Mouse (Mus musculus): ENCODE results near the gene Cd300ld5. TPM values are rescaled to one million over a fixed set of nuclear protein-coding genes. Genes with fewer than 3 reads are reported as not detected.

The Cd300ld5 gene
- polyA plus RNA-seq, 1 experiment from 2014 or later, result not detected

DNA sequence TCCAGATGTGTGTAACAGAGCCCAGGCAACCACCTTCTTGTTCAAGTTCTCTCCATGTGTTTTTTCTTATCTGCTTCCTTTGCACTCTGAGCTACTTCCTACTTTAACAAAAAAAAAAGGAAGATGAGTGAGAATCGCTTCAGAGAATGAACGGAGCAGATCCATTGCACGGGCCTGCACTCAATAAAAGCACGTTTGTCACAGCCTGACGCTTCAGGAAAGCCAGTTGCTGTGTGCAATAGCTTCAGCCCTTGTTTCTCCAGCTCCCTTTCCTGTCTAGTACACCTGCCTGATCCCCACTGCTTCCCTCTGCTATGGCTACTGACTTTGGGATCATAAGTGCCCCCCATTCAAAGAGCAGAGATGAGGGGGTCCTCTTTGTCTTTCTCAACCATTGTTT lies 24.5 kb upstream of the Cd300ld5 start, which contains the start of gene Cd300e:
Gene Cd300e (minus strand): TSS at position 101 of the 400 bp plus-strand sequence.
- 52% methylated on average over 5 of the region's 5 CpGs for WGBS
- H3K27ac ChIP-seq (replicated peaks; ENCODE audit: low read depth, low read length), result no peak within 1 kb of the TSS
- DNase-seq (ENCODE audit: low spot score), result no peak
- no peaks in the 10 kb centered on the region for H3K27me3 ChIP-seq (ENCODE audit: control insufficient read depth, insufficient read depth, low read length)
- H3K9ac ChIP-seq (replicated peaks; ENCODE audit: low read length), result no peak within 1 kb of the TSS
- ATAC-seq (replicated peaks; ENCODE audit: insufficient number of reproducible peaks, low FRiP score, low TSS enrichment, low read depth), result no peak
- no peaks in the 10 kb centered on the region for H3K4me1 ChIP-seq (ENCODE audit: control insufficient read depth, insufficient read depth, low read length)
- H3K4me2 ChIP-seq (ENCODE audit: low read depth, low read length), result no peak within 1 kb of the TSS
- H3K4me3 ChIP-seq (ENCODE audit: low read depth, low read length), result no peak within 1 kb of the TSS
- no peaks in the 10 kb centered on the region for H3K9me3 ChIP-seq (replicated peaks; ENCODE audit: control insufficient read depth, low read length)
- H3K36me3 ChIP-seq (replicated peaks; ENCODE audit: control insufficient read depth, insufficient read depth, low read depth, low read length), result no peaks in the 10 kb centered on the region

DNA sequence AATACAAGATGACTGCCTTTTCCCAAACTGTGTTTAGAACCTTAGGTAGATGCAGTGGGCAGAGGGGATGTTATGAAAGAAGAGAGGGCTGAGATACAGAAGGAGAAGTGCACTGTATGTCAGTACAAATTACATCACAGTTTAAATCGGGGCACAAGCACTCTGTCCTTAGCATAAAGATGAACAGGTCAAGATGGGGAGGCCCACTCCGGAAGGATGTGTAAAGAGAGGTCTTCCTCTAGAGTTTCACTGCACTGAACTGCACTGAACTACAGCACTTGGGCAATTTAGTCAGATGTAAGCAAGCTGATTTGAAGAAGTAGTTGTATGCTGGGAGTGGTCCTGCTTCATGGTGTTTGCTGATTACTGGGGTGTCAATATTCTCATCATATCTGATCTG lies 22.2 kb upstream of the Cd300ld5 start:
- no peak overlapping the region for H3K27ac ChIP-seq (replicated peaks; ENCODE audit: low read depth, low read length)
- ATAC-seq (replicated peaks; ENCODE audit: insufficient number of reproducible peaks, low FRiP score, low TSS enrichment, low read depth) (no peak), DNase-seq (ENCODE audit: low spot score) (no peak)
- H3K4me3 ChIP-seq (ENCODE audit: low read depth, low read length), result no peak overlapping the region
- H3K9me3 ChIP-seq (replicated peaks; ENCODE audit: control insufficient read depth, low read length), result no peaks in the 10 kb centered on the region
- no peaks in the 10 kb centered on the region for H3K27me3 ChIP-seq (ENCODE audit: control insufficient read depth, insufficient read depth, low read length)
- H3K4me2 ChIP-seq (ENCODE audit: low read depth, low read length), result no peak overlapping the region
- no peaks in the 10 kb centered on the region for H3K4me1 ChIP-seq (ENCODE audit: control insufficient read depth, insufficient read depth, low read length)
- H3K36me3 ChIP-seq (replicated peaks; ENCODE audit: control insufficient read depth, insufficient read depth, low read depth, low read length), result no peaks in the 10 kb centered on the region
- 82% methylated on average over 2 of the region's 2 CpGs for WGBS
- H3K9ac ChIP-seq (replicated peaks; ENCODE audit: low read length), result no peak overlapping the region

DNA sequence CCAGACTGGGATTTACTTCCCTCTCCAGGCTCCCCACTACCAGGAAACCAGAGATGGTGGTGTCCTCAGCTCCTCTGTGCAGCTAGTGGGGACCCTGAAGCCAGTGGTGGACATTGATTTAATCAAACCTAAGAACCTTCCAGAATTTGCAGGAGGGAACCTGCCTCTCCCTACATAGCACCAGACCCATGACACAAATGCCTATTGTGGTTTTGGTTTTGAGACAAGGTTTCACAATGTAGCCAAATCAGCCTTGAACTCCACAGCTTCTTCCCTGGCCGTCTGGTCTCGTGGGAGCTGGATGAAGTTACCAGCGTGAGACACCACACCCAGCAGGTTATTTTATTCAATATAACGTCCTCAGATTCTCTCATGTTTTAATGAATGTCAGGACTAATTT lies 21.1 kb upstream of the Cd300ld5 start:
- Histone ChIP-seq H3K9me3 (replicated peaks; ENCODE audit: control insufficient read depth, low read length) (no peaks in the 10 kb centered on the region), H3K9ac (replicated peaks; ENCODE audit: low read length) (no peak overlapping the region), H3K27me3 (ENCODE audit: control insufficient read depth, insufficient read depth, low read length) (no peaks in the 10 kb centered on the region), H3K4me1 (ENCODE audit: control insufficient read depth, insufficient read depth, low read length) (no peaks in the 10 kb centered on the region), H3K27ac (replicated peaks; ENCODE audit: low read depth, low read length) (no peak overlapping the region), H3K4me2 (ENCODE audit: low read depth, low read length) (no peak overlapping the region), H3K36me3 (replicated peaks; ENCODE audit: control insufficient read depth, insufficient read depth, low read depth, low read length) (no peaks in the 10 kb centered on the region), H3K4me3 (ENCODE audit: low read depth, low read length) (no peak overlapping the region)
- 76% methylated on average over 4 of the region's 4 CpGs for WGBS
- DNase-seq (ENCODE audit: low spot score), result no peak
- ATAC-seq (replicated peaks; ENCODE audit: insufficient number of reproducible peaks, low FRiP score, low TSS enrichment, low read depth), result no peak

DNA sequence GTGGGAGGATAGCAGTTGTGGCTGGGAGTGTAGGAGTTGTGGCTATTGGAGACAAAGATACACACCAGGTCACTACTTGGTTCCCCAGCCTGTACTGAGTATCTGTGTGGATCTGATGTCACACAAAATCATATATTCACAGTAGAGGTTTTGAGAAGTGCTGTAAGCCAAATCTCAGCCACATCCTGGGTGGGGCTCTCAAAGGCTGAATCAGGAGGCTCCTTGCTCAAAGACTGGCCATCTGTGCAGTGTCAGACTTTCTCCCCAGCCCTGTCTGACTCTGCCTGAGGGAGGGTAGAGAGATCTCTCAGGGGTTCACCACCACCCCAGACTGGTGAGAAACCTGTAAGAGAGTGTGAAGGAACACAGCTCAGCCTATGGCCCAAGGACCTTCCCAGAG lies 17.0 kb upstream of the Cd300ld5 start:
- Histone ChIP-seq H3K36me3 (replicated peaks; ENCODE audit: control insufficient read depth, insufficient read depth, low read depth, low read length) (no peaks in the 10 kb centered on the region), H3K27me3 (ENCODE audit: control insufficient read depth, insufficient read depth, low read length) (no peaks in the 10 kb centered on the region), H3K9me3 (replicated peaks; ENCODE audit: control insufficient read depth, low read length) (no peaks in the 10 kb centered on the region), H3K4me1 (ENCODE audit: control insufficient read depth, insufficient read depth, low read length) (no peaks in the 10 kb centered on the region), H3K4me3 (ENCODE audit: low read depth, low read length) (no peak overlapping the region), H3K4me2 (ENCODE audit: low read depth, low read length) (no peak overlapping the region), H3K27ac (replicated peaks; ENCODE audit: low read depth, low read length) (no peak overlapping the region), H3K9ac (replicated peaks; ENCODE audit: low read length) (no peak overlapping the region)
- ATAC-seq (replicated peaks; ENCODE audit: insufficient number of reproducible peaks, low FRiP score, low TSS enrichment, low read depth), result no peak
- no peak for DNase-seq (ENCODE audit: low spot score)

DNA sequence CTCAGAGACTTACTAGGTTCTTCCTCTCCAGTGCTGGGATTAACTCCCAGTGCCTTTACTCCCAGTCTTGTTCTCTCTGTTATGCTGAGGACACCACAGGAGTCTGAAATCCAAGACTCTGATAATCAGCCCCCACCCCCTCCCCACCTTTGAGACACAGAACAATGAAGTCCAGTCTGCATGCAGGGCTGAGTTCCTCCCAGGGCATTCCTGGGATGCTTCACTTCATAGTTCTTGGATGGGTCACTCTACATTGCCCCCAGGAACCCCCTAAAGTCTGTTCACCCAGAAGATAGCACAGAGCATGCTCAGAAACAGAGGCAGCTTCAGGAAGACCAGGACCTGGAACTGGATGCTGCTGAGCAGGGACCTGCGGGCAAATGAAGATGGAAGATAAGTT lies 15.4 kb upstream of the Cd300ld5 start:
- Histone ChIP-seq H3K4me2 (ENCODE audit: low read depth, low read length) (no peak overlapping the region), H3K27ac (replicated peaks; ENCODE audit: low read depth, low read length) (no peak overlapping the region), H3K27me3 (ENCODE audit: control insufficient read depth, insufficient read depth, low read length) (no peaks in the 10 kb centered on the region), H3K9me3 (replicated peaks; ENCODE audit: control insufficient read depth, low read length) (no peaks in the 10 kb centered on the region), H3K4me3 (ENCODE audit: low read depth, low read length) (no peak overlapping the region), H3K36me3 (replicated peaks; ENCODE audit: control insufficient read depth, insufficient read depth, low read depth, low read length) (no peaks in the 10 kb centered on the region), H3K4me1 (ENCODE audit: control insufficient read depth, insufficient read depth, low read length) (no peaks in the 10 kb centered on the region), H3K9ac (replicated peaks; ENCODE audit: low read length) (no peak overlapping the region)
- DNase-seq (ENCODE audit: low spot score) (no peak), ATAC-seq (replicated peaks; ENCODE audit: insufficient number of reproducible peaks, low FRiP score, low TSS enrichment, low read depth) (no peak)
- WGBS, result 87% methylated on average over 1 of the region's 1 CpGs

DNA sequence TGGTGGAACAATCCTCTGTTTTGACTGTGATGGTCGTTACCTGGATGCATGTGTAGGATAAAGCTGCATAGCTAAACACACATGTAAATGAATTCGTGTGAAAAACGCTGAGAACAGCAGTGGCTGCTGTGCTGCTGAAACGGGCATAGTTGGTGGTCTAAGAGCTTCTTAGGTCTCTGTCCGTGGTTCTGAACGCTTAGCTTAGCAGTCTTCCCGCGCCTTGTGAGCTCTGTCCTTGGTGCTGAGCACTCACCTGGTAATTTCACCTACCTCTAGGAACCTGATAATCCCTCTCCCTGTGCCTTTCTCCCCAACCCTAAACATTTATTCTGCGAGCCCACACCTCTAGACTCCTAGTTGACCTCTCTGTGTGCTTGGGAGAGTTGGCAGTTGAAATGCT lies 14.6 kb upstream of the Cd300ld5 start:
- H3K4me2 ChIP-seq (ENCODE audit: low read depth, low read length), result no peak overlapping the region
- H3K4me1 ChIP-seq (ENCODE audit: control insufficient read depth, insufficient read depth, low read length), result no peaks in the 10 kb centered on the region
- no peaks in the 10 kb centered on the region for H3K36me3 ChIP-seq (replicated peaks; ENCODE audit: control insufficient read depth, insufficient read depth, low read depth, low read length)
- ATAC-seq (replicated peaks; ENCODE audit: insufficient number of reproducible peaks, low FRiP score, low TSS enrichment, low read depth) (no peak), DNase-seq (ENCODE audit: low spot score) (peak; percentile 92)
- WGBS, result 4% methylated on average over 9 of the region's 9 CpGs
- H3K27ac ChIP-seq (replicated peaks; ENCODE audit: low read depth, low read length), result no peak overlapping the region
- no peaks in the 10 kb centered on the region for H3K27me3 ChIP-seq (ENCODE audit: control insufficient read depth, insufficient read depth, low read length)
- H3K9ac ChIP-seq (replicated peaks; ENCODE audit: low read length), result no peak overlapping the region
- H3K4me3 ChIP-seq (ENCODE audit: low read depth, low read length), result no peak overlapping the region
- no peaks in the 10 kb centered on the region for H3K9me3 ChIP-seq (replicated peaks; ENCODE audit: control insufficient read depth, low read length)

DNA sequence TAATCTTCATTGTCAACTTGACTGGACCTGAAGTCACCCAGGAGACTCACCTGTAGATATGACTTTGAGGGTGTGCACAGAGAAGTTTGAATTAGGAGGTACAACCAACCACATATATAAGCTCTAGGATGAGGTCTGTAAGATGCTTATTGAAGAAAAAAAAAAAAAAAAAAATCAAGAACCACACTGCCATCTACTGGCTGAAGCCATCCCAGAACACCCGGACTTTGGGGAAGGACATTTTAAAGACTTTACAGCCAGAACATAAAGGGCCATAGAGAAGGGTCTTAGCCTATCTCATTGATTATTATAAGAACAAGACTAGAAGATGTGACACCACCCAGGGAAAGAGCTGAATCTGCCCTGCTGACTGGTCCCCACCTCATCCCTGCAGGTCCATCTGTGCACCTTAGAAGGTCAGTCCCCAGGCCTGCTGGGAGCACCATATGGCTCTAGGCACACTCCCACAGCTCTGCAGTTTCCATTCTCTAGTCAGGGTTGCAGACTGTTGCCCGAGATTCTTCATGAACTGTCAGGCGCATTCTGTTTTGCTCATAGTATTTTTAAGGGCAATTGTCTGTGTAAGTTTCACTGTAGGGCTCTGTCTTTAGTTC lies 11.8 kb upstream of the Cd300ld5 start:
- Histone ChIP-seq H3K27ac (replicated peaks; ENCODE audit: low read depth, low read length) (no peak overlapping the region), H3K4me2 (ENCODE audit: low read depth, low read length) (no peak overlapping the region), H3K4me3 (ENCODE audit: low read depth, low read length) (no peak overlapping the region), H3K27me3 (ENCODE audit: control insufficient read depth, insufficient read depth, low read length) (no peaks in the 10 kb centered on the region), H3K4me1 (ENCODE audit: control insufficient read depth, insufficient read depth, low read length) (no peaks in the 10 kb centered on the region), H3K9ac (replicated peaks; ENCODE audit: low read length) (no peak overlapping the region), H3K9me3 (replicated peaks; ENCODE audit: control insufficient read depth, low read length) (no peaks in the 10 kb centered on the region), H3K36me3 (replicated peaks; ENCODE audit: control insufficient read depth, insufficient read depth, low read depth, low read length) (no peaks in the 10 kb centered on the region)
- 47% methylated on average over 3 of the region's 3 CpGs for WGBS
- no peak for ATAC-seq (replicated peaks; ENCODE audit: insufficient number of reproducible peaks, low FRiP score, low TSS enrichment, low read depth)
- peak; percentile 16 for DNase-seq (ENCODE audit: low spot score)

DNA sequence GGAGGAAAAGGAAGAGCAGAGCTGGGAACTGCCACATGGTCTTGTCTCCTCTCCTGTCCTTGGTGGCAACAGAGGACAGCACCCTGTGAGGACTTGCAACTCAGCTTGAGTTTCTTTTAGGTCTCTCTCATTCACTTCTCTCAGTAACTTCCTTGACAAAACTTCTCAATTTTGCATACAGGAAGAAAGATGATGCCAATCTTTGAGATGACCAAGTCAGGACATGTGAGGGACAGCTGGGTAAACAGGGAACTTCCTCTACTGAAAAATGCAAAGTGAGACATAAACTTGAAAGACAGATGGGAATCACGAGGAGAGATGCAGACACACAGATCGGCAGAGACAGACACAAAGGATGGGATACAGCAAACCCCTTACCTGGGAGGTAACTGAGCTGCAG lies 10.7 kb upstream of the Cd300ld5 start, which contains the start of gene Cd300ld3:
Gene Cd300ld3 (minus strand): TSS at position 151 of the 400 bp plus-strand sequence.
- Histone ChIP-seq H3K4me2 (ENCODE audit: low read depth, low read length) (no peak within 1 kb of the TSS), H3K27me3 (ENCODE audit: control insufficient read depth, insufficient read depth, low read length) (no peaks in the 10 kb centered on the region), H3K4me3 (ENCODE audit: low read depth, low read length) (no peak within 1 kb of the TSS), H3K9ac (replicated peaks; ENCODE audit: low read length) (no peak within 1 kb of the TSS), H3K36me3 (replicated peaks; ENCODE audit: control insufficient read depth, insufficient read depth, low read depth, low read length) (no peaks in the 10 kb centered on the region), H3K27ac (replicated peaks; ENCODE audit: low read depth, low read length) (no peak within 1 kb of the TSS), H3K4me1 (ENCODE audit: control insufficient read depth, insufficient read depth, low read length) (no peaks in the 10 kb centered on the region), H3K9me3 (replicated peaks; ENCODE audit: control insufficient read depth, low read length) (no peaks in the 10 kb centered on the region)
- DNase-seq (ENCODE audit: low spot score), result no peak
- 76% methylated on average over 2 of the region's 2 CpGs for WGBS
- no peak for ATAC-seq (replicated peaks; ENCODE audit: insufficient number of reproducible peaks, low FRiP score, low TSS enrichment, low read depth)

Measured in embryonic facial prominence, embryonic 11.5 days (tissue).